Mouse (Mus musculus) right cerebral cortex, postnatal 10 days (tissue): ENCODE measurements around the gene Stox2.

Experiments
- DNase-seq, 2 experiments: peaks; one replicate each; pipeline ENCODE4 v3.0.0; 2021; ENCODE audit warnings: low spot score in 2 of 2

The Stox2 gene

GRCm38 (mm10) chr8:47182771-47183558, 263.2 kb downstream of the Stox2 start:
- DNase-seq, result no peak

GRCm38 (mm10) chr8:47182292-47182691, 263.9 kb downstream of the Stox2 start:
- no peak for DNase-seq

DNA sequence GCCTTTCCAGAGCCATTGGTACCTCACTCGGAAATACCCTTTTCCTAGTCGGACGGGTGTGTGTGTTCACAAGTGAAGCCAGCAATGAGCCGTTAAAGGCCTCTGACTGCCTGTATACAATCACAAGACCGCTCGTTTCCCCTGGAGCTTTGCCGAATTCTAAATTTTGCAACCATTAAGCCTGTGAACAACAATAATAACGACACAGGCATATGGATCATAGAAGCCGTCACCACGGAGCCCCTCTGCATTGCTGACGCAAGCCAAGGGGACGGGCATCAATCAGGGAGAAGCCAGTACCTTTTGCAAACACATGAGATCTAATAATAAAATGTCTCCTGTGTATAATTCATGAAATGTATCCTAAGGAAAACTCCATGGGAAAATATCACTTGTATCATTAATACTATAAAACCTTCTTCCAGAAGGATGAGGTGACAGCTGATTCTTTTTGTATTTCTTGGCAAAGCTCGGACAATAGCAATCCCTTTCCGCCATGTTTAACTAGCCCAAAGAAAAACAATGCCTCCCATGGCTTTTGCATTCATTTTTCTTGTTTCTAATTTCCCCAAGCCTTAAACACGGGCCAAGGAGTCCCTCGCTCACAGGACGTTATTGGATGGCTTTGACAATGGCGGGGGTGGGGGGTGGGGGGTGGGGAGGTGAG, 265.0 kb downstream of the Stox2 start:
- DNase-seq, result no peak

DNA sequence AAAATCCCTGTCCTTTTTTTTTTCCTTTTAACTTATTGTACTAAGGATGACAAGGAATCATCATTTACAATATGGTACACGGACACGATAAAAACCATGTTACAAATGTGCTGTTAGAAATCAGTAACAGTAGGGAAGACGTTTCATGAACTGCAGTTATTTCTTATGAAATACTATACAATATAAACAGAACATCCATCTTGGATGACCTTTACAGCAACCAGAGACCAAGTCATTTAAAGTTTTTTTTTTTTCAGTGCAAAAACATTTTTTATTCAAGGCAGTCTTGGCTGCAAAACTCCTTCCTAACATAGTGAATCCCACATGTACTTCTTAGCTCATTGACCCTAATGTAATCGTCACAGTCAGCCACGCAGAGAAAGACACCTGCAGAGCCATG, 266.0 kb downstream of the Stox2 start:
- no peak for DNase-seq

GRCm38 (mm10) chr8:47178785-47179184, 267.4 kb downstream of the Stox2 start:
- no peak for DNase-seq

GRCm38 (mm10) chr8:47173823-47174222, 272.3 kb downstream of the Stox2 start:
- DNase-seq, result no peak

DNA sequence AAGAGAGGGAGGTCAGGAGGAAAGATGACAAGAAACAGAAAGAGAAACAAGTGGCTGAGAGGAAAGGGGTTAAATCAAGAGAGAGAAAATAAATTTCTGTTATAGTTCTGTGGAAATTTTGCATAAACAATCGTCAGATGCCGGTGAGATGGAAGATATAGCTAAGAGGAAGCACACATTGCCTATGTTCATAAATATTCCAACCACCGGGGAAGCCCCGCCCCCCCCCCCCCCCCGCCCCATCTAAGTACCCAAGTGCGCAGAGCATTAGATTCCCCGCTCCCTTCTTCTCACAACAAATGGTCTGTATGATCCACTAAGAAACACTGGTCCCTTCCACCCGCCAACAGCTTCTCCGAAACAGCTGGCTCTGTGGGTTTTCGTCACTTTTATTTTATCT, 273.3 kb downstream of the Stox2 start:
- DNase-seq, result no peak

GRCm38 (mm10) chr8:47160688-47161087, 285.5 kb downstream of the Stox2 start:
- DNase-seq, result no peak

DNA sequence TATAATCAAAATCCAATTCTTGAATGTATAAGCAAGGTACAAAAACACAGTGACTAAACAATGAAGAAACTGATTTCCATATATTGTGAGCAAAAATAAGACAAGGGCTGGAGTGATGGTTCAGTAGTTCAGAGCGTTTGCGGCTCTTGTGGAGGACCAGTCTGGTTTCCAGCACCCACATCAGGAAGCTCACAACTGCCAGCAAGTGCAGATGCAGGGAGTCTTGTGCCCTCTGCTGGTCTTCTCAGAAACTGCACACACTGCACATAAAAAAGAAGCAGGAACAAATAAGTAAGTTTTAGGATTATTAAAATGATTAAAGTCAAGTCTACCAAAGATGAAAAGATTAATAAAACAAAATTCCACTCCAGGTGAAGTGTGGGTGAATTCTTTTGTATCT, 291.6 kb downstream of the Stox2 start:
- DNase-seq, result no peak

- no peak for DNase-seq
Observed at GRCm38 (mm10) chr8:47145258-47145657, 300.9 kb downstream of the Stox2 start.

DNA sequence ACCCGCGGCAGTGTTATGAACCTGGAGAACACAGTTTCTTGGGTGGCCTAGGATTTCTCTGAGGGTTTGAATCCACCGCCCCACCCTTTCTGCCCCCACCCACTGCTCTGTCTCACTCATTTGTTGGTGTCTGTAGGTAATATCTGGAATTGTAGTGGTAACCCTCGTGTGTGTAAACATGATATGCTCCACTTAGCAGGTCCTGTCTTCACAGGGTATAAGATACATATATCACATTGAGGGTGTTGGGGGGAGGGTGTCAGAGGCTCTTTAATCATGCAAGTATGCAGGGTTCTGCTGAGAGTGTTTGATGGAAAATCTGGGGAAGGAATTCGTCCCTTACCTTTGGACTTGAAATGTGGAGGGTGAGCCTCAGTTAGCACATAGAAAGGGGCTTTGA, 310.1 kb downstream of the Stox2 start:
- no peak for DNase-seq

DNA sequence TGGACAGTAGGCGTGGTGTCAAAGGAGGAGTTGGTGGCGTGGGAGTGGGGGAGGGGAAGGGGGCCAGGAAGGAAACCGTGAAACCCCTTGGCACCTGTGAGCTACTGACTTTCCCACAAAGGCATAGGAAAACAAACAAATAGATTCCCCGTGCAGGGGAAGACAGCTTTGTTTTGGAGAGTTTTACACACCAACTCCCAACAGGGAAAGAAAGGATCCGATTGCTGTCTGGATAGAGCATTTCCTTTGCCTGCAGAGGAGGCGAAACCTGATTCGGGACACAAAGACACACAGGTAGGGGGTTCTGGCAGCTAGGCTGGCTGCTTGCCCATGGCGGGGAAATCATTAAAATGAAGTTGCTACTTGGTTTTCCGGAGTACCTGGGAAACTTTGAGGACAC, 310.6 kb downstream of the Stox2 start:
- DNase-seq, result no peak

DNA sequence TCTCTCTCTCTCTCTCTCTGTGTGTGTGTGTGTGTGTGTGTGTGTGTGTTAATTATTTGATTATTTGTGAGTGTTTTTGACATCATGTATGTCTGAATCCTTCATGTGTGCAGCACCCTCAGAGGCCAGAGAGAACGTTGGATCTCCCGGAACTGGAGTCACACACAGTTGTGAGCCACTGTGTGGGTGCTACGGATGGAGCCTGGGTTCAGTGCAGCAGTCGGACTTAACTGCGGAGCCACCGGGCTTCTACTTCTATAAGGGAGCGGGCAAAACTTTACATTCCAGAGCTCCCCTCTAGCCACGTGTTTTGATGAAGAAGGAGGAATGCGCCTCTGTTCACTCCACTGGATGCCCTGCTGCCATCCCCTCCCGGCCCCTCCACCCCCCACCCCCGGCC, 311.4 kb downstream of the Stox2 start:
- no peak for DNase-seq

- DNase-seq, result no peak
Observed at GRCm38 (mm10) chr8:47133381-47133780, 312.8 kb downstream of the Stox2 start.
